Mouse (Mus musculus) brain, embryonic 14.5 days (tissue): ENCODE measurements around the gene Dppa5a.

ENCODE experiments used
- CTCF ChIP-seq: fragments of 200-500 bp; IDR thresholded peaks from 2 replicates; pipeline ENCODE4 v1.5.1; 2012; ENCODE audit warnings: inconsistent platforms, mild to moderate bottlenecking, moderate library complexity, borderline replicate concordance; ENCODE audit not compliant: insufficient read depth, insufficient read length; ENCODE audit errors: extremely low read depth
- POLR2A ChIP-seq: fragments of 200-500 bp; IDR thresholded peaks from 2 replicates; pipeline ENCODE4 v1.6.1; 2012; ENCODE audit warnings: mild to moderate bottlenecking, inconsistent platforms, borderline replicate concordance; ENCODE audit not compliant: poor library complexity, insufficient read depth, insufficient read length, severe bottlenecking; ENCODE audit errors: extremely low read depth

DNA sequence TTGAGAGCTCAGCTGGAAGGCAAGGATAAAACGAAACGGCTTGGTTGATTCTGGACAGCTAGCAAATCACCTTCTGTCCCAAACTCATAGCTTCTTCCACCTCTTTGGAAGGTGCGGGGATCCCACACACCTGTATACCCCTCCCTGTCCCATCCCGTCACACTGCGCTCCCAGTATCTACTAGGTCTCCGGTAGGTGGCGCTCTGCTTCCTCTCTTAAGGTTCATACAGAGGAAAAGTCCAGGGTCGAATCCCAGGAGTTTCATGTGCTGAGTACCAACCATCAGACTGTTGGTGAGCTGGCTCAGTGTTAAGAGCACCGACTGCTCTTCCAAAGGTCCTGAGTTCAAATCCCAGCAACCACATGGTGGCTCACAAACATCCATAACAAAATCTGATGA is 9.9 kb downstream of the Dppa5a start:
- TF ChIP-seq CTCF (peak; percentile 68), POLR2A (no peak)
